Mouse (Mus musculus) Muller cell, postnatal 12 days (primary cell): ENCODE measurements around the gene Mto1.
"Not testable (repeated sequence)": the region's sequence is repeated elsewhere in the genome, so short reads cannot be mapped to it uniquely, and the experiment has no call there.

Source experiments
- DNase-seq: peaks from one replicate; pipeline ENCODE4 v3.0.0-alpha.2; 2015; ENCODE audit errors: inconsistent ontology term

Mto1 gene

DNA sequence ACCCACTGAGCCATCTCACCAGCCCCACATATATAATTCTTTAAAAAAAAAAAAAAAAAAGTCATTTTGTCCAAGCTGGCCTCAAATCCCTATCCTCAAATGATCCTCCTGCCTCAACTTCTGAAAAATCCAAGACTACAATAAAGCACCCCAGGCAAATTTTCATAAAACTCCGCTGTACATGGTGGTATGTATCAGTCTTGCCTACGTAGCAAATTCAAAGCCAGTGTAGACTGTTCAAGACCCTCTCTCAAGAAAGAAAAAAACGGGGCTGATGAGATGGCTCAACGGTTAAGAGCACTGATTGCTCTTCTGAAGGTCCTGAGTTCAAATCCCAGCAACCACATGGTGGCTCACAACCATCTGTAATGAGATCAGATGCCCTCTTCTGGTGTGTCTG is 27.9 kb downstream of the Mto1 start:
- DNase-seq, result no peak

GRCm38 (mm10) chr9:78476531-78477020 is 28.6 kb downstream of the Mto1 start:
- no peak for DNase-seq

GRCm38 (mm10) chr9:78477021-78477551 is 29.1 kb downstream of the Mto1 start:
- no peak for DNase-seq

- not testable (repeated sequence) for DNase-seq
Observed at GRCm38 (mm10) chr9:78478009-78478605, 30.1 kb downstream of the Mto1 start.

DNA sequence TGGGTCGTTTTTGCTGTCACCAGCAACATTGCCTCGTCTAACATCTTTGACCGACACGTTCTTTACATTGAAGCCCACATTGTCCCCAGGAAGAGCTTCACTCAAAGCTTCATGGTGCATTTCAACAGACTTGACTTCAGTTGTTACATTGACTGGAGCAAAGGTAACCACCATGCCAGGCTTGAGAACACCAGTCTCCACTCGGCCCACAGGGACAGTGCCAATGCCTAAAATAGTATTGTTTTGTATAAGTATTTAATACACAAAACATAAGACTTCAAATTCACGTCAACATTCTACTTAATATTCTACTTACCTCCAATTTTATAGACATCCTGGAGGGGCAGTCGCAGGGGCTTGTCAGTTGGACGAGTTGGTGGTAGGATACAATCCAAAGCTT is 31.3 kb downstream of the Mto1 start:
- DNase-seq, result not testable (repeated sequence)

- not testable (repeated sequence) for DNase-seq
Observed at GRCm38 (mm10) chr9:78480227-78480626, 32.2 kb downstream of the Mto1 start.

DNA sequence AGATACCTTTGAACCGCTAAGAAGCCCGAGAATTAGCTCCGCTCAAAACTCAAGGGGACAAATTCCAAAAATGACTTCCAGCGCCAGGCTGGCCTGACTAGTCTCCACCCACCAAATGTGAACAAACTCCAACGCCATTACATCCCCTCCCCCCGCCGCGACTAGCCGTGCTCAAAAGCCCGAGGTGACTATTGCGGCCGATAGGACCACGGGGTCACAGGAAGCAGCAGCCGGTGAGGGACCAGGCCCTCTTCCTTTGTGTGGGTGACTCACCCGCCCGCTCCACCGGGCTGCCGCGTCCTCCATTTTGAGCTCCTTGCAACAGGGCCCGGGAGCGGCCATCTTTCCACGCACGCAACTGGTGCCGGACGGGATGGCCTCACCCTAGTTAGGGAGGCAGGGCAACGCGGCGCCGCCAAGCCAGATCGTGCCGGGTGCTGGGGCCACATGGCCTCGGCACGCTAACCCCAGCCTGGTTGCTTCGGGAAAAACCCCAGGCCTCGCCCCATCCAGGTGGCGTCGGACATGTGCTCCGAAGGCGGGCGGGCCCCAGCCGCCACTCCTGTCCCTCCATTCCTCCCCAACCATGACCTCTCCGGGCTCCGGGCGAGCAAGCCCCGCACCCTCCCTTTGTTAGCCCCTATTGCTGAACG is 32.8 kb downstream of the Mto1 start:
- peak; percentile 86 for DNase-seq

- DNase-seq, result peak; percentile 99
Observed at GRCm38 (mm10) chr9:78481423-78482331, 33.7 kb downstream of the Mto1 start.

GRCm38 (mm10) chr9:78482386-78482785 is 34.4 kb downstream of the Mto1 start:
- no peak for DNase-seq

GRCm38 (mm10) chr9:78484660-78485059 is 36.7 kb downstream of the Mto1 start:
- DNase-seq, result no peak

DNA sequence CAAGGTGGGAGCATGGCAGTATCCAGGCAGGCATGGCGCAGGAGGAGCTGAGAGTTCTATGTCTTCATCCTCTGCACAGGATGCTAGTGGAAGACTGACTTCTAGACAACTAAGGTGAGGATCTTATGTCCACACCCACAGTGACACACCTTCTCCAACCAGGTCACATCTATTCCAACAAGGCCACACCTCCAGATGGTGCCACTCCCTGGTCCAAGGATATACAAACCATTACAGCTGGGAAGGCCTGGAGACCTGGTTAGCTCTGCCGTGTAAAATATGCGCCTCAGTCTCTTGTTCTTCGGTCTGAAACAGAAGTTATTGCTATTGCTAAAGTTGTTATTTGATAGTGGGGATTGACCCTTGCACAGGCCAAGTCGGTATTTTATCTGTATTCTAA is 40.0 kb downstream of the Mto1 start:
- not testable (repeated sequence) for DNase-seq

DNA sequence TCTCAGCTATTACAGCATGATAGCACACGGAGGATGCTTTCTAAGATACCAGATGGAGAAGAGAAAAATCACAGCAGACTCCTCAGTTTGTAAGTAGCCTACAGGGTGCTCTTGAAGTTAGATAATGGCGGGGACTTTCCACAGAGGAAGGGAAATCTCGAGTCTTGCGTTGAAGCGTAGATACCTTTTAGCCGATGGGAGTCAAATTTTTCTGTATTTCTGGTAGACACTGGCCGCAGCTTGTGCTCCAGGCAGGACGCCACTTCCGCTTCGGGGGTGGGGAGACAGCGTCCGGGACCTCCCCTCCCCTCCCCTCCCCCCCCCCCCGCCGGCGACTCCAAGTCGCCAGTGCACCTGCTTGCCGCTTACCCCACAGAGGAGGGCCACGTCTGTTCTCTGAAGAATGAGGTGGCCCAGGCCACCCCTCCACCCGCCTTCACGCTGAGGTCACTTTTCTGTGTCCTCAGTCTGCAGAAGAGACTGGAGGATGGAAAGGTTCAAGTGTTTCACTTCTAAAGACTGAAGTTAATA is 40.9 kb downstream of the Mto1 start, which contains the start of gene Eef1a1:
Eef1a1 (minus strand) TSS at position 262 of the 531 bp plus-strand sequence.
- DNase-seq, result peak; percentile 63

- no peak for DNase-seq
Observed at GRCm38 (mm10) chr9:78491169-78491568, 43.2 kb downstream of the Mto1 start.

- no peak for DNase-seq
Observed at GRCm38 (mm10) chr9:78492254-78492653, 44.2 kb downstream of the Mto1 start.

DNA sequence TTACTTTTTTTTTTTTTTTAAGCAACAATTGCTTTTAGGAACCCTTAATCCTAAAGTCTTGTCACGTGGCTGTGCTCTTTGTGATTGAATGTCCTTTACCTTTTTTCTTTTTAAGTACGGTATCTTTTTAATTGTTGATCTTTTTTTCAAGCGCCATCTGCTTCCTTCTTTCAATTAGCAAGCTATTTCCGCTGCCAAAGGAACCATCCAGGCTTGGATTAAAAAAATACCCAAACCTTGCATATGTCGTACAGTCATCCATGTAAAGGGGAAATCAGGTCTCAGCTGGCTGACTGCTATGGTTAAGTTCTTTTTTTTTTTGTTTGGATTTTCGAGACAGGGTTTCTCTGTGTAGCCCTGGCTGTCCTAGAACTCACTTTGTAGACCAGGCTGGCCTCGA is 45.2 kb downstream of the Mto1 start:
- no peak for DNase-seq

GRCm38 (mm10) chr9:78500386-78500785 is 52.4 kb downstream of the Mto1 start:
- peak; percentile 82 for DNase-seq

GRCm38 (mm10) chr9:78501284-78501683 is 53.3 kb downstream of the Mto1 start:
- peak; percentile 92 for DNase-seq

GRCm38 (mm10) chr9:78503223-78504079 is 55.4 kb downstream of the Mto1 start:
- DNase-seq, result peak; percentile 88

DNA sequence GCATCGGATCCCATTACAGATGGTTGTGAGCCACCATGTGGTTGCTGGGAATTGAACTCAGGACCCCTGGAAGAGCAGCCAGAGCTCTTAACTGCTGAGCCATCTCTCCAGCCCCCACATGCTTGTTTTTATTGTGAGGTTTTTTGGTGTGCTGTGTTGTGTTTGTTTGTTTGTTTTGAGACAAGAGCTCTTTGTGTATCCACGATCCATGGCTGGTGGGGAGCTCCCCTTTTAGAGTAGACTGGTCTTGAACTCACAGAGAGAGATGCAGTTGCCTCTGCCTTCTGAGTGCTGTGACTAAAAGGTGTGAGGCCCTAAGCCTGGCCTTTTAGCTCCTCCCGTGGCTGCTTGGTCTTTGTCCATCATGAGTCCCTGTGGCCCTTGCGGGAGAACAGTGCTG is 56.1 kb downstream of the Mto1 start:
- DNase-seq, result no peak

- DNase-seq, result no peak
Observed at GRCm38 (mm10) chr9:78504679-78505078, 56.7 kb downstream of the Mto1 start.

GRCm38 (mm10) chr9:78505223-78505622 is 57.2 kb downstream of the Mto1 start:
- no peak for DNase-seq
